Mouse (Mus musculus) urinary bladder, postnatal 4 days (tissue): Measurements from ENCODE around the gene Alox12e.
"Not testable (repeated sequence)": the region's sequence is repeated elsewhere in the genome, so short reads cannot be mapped to it uniquely, and the experiment has no call there.

Source experiments
- DNase-seq, 2 experiments: peaks; one replicate each; pipeline ENCODE4 v3.0.0; 2021 to 2022; ENCODE audit warnings: low spot score in 2 of 2

Alox12e gene

DNA sequence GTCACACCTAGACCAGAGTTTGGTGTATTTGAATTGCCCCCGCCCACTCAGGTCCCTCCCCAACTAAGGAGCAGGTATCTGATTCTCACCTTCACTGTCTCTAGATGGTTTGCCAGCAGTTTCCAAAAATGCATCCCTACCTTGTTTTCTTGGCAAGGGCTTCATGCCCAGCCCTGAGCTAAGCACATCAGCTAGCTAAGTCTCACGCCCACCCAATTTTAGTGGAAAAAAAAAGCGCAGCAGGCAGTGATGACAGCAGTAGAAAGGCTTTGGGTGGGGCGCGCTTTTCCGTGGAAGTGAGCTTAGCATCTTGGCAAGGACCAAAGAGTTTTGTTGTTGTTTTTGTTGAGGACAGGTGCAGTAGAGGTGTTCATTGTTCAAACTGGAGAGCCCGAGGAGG is at the start of gene Alox12e:
Gene Alox12e, minus strand, starts transcription at position 101 of the 400 bp plus-strand sequence.
- no peak for DNase-seq

DNA sequence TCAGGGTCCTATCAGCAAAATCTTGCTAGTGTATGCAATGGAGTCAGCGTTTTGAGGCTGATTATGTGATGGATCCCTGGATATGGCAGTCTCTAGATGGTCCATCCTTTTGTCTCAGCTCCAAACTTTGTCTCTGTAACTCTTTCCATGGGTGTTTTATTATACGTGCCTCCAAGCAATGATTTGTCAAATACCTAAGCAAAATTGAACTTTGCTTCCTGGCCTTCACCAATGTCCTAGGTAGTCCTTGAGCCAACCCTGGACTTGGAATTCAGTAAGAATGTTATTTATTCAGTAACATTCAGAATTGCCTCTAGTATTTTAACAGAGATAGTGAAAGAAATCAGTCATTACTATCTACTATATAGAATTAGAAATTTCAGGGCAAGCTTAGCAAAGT is 46.2 kb upstream of the Alox12e start:
- not testable (repeated sequence) for DNase-seq

GRCm38 (mm10) chr11:70367701-70368100 is 45.3 kb upstream of the Alox12e start:
- not testable (repeated sequence) for DNase-seq

DNA sequence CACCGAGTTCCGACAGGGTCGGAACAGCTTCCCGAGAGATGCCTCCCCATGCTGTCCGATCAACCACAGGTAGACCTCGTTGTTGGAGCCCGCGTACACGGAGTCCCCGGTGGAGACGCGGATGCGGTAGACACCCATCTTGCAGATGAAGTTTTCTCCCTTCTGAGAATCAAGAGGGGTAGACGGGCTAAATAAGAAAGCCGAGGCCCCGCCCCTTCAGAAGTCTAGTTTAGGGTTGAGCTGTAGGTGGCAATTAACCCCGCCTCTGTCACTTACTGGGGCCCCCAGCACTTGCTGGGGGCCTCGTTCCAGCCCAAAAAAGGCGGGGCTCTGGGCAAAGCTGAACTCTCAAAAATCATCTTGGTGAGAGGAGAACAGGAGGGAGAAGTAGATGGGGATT is 29.4 kb upstream of the Alox12e start, which contains the start of gene Alox15:
Gene Alox15, minus strand, starts transcription at position 164 of the 400 bp plus-strand sequence.
- no peak for DNase-seq

- DNase-seq, result no peak
Measured at GRCm38 (mm10) chr11:70348630-70349029, 26.2 kb upstream of the Alox12e start.

DNA sequence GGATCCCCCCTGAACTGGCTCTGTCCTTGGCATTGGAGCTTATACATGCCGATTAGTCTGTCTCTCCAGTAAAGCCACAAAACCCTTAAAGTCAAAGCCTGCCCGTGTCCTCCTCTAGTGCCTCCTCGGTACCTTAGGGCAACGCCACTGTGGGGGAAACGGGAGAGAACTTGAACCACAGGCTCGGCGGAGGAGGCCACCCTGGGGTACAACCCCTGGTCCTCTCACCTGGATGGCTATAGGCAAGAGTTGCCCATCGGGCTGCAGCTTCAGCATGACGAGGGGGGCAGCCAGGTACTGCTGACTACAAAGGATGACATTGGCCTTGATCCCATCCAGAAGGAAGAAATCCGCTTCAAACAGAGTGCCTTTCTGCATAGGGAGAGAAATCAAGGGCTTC is 25.4 kb upstream of the Alox12e start:
- no peak for DNase-seq

DNA sequence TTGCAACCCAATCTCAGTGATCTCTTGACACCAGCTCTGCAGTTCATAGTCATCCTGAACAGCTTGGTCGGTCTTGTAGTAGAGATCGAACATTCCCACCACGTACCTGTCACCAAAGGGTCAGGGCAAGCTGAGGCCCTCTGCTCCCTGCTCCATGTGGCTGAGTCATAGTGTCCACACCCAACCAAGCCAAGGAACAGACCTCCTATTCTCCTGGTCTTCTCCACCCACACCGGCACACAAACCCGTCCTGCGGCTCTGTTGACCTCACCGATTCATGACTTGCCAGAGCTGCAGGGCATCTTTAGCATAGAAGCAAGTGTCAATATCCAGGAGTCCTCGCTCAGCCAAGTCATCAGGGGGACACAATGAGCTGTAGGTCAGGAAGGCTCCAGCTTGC is 23.1 kb upstream of the Alox12e start:
- DNase-seq, result no peak

DNA sequence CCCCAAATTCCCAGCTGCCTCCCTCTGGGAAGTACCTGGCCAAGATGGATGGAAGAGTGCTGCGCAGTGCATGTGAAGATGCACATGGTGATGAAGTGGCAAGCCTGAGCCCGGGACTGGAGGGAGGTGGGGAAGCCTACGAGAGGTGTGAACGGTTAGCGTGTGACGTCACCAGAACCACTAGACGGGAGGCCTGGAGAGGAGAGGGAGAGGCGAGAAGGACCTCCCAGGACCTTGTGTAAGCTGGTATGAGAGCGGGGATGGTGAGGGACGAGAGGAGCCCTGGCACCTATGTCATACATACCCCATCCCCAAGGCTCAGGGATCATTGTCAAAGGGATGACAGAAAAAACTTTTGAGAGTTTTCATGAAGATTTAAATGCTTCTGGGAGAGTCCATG is 22.6 kb upstream of the Alox12e start:
- DNase-seq, result no peak

DNA sequence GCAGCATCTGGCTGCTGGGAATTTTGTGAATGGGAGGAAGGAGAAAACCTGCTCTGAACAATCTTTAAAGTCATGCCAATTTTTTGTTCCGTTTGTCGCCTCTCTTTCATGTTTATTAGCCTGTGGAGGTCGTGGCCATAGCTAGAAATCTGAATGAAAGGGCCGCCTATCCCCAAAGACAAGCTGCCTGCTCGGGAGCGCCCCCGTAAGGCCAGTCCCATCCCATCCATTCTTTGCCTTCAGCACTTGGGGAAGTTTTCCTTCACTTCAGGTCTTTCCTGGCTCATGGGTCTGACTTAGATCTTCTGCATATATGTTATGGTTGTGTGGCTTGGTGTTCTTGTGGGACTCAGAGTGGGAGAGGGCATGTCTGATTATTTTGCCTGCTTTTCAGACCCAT is 17.1 kb upstream of the Alox12e start:
- DNase-seq, result no peak

DNA sequence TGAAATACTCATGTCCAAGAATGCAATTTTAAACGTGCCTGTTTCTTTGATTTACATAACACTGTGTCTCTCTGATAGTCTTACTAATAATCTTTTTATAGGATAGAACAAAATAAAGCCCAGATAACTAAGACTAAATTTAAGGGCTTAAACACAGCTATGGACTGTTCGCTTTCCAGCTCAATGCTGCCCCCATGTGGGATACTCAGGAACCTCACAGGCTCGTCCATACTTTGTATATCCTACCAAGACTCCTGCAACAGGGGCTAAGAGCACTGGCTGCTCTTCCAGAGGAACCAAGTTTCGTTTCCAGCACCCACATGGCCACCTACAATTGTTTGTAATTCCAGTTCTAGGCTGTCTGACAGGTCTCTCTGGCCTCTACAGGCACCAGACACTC is 12.0 kb upstream of the Alox12e start:
- DNase-seq, result peak in 1 of 2 experiments; percentile 78

DNA sequence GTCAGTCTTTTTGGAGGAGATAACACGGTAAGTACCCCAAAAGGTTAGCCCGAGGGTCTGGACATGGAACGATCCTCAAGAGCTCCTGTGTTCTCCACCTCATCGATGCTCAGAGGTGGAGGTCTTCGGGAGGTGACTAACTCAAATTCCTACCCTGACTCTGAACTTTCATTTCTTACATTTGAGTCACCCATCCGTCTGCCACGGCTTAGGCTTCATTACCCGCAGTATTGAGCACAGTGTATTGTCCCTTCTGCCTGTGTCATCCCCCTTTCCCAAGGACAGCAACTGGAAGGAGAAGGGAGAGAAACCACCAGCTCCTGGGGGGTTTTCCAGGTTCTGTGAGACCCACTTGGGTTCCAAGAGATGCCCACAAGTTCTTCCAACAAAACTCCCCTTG is 2.3 kb upstream of the Alox12e start:
- no peak for DNase-seq

- DNase-seq, result peak in 1 of 2 experiments; percentile 74
Measured at GRCm38 (mm10) chr11:70321664-70322063, 764 bp downstream of the Alox12e start.

DNA sequence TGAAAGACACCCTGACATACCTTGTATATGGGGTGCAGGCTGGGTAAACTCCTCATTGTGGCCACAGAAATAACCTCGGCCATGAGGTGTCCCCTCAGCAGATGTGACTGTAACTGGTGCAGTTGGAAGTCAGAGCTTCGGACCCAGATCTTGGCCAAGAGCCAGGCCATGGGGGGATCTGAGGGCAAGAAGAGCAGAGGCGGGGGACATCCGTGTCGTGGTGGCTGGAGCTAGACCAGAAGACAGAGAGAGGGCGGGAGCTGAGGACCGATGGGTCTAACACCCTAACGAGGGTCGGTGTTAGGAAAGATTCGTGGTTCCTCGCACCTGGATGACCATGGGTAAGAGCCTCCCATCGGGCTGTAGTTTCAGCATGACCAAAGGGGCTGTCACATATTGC is 2.8 kb downstream of the Alox12e start:
- no peak for DNase-seq

- no peak for DNase-seq
Measured at GRCm38 (mm10) chr11:70313833-70314232, 8.6 kb downstream of the Alox12e start.

GRCm38 (mm10) chr11:70309341-70309740 is 13.1 kb downstream of the Alox12e start:
- DNase-seq, result no peak

DNA sequence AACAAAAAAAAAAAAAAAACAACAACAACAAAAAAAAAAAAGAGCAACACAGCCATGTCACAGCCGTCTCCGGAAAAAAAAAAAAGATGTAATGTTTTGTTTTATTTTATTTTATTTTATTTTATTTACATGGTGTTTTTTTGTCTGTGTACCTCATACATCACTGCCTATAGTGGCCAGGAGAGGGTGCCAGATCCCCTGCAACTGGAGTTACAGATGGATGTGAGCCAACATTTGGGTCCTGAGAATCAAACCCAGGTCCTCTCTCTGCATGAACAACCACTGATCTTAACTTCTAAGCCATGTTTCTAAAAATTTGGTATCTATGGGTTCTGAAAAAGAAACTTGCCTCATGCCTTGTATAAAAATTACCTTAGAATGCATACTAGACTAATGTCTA is 14.1 kb downstream of the Alox12e start:
- DNase-seq, result no peak

GRCm38 (mm10) chr11:70306159-70306558 is 16.3 kb downstream of the Alox12e start:
- DNase-seq, result no peak

GRCm38 (mm10) chr11:70302293-70302692 is 20.1 kb downstream of the Alox12e start:
- no peak for DNase-seq

DNA sequence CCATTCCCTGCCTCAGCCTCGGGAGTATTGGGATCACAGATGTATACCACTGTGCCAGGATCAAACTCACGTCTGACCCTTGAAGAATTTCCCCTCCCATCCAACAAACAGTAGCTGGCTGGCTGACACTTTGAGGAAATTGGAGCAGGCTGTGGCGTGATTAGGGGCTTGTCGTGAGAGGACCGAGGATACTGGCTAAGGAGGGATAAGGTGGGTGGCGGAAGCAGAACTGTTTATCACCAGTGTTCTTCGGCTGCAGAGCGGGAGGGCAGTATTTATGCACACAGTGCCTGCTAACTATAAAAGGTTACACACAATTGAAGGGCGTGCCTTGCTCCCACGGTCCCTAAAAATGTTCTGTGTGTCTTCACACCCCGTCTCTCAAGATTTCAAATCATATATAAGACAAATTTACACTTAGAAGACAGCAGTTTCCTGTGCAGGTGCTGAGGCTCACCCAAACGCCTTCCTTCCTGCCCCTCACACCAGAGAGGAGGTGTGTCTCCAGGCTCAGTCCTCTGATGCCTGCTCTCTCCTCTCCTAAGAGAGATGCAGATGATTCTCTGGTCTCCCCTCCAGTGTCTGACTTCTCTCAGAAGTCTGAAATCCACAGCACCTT is 24.5 kb downstream of the Alox12e start:
- DNase-seq, result no peak

DNA sequence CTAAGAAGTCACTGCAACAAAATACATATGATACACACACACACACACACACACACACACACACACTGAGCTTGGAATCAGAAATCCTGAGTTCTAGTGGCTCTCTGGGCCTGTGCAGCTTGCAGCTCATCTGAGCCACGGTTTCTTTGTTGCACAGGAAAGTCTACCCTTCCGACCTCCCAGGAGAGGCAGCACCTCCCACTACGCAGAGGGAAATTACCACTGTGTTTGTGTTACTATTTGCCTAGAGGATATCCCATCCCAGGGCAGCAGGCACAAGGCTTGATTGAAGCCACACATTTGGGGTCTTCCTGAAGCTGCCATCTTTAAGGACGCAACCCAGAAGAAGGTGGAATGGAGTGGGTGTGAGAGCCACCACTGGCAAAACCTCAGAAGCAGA is 25.0 kb downstream of the Alox12e start:
- no peak for DNase-seq

DNA sequence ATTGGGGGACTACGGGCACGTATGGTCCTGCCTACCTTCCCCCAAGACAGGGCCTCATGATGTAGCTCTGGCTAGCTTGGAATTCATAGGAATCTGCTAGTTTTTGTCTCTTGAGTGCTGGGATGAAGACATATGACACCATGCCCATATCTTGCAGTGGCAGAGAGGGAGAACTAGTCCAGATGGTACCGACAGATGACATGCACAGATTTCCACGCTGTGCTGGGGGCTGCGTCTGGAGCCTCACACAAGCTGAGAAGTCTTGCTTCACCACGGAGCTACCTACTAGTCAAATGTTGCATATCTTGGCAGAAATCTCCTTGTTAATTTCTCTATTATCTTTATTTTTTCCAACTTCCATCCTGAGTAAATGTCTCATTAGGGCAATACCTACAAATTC is 28.5 kb downstream of the Alox12e start:
- DNase-seq, result no peak

DNA sequence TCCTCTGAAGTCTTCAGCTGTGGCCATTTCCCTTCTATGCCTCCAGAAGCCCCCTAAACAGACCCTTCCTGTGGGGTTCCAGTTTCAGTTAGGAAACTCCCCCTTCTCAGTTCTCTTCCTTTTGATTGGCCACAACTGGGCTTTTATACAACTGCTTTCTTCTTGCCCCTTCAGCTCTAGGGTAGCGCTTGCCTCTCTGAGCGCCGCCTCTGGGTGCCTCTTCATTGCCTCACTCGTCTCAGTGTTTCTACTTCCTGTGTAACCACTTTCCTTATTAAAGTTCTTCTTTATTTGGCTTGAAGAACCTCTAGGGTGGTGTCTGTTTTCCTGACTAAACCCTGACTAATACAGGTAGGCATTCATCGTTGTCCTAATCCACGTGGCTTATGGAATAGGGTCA is 31.2 kb downstream of the Alox12e start:
- no peak for DNase-seq

- no peak for DNase-seq
Measured at GRCm38 (mm10) chr11:70289236-70289635, 33.2 kb downstream of the Alox12e start.

DNA sequence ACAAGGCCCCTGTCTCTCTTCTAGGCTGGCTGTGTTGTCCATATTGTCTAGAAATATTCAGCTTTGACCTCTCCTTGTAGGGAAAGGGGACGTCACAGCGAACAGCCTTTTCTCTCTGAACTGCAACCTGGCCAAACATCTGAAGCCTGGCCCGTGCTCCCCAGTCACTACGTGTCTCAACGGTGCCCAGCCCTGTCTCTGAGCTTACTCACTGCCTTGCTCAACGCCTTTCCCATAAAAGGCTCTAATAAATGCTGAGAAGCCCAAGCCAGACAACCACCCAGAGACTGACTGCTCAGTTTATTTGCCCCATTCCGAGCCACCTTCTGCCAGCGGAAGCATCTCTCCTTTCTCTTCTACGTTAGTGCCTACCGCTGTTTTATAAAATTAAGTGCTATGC is 34.3 kb downstream of the Alox12e start:
- no peak for DNase-seq
